Mouse (Mus musculus): ENCODE results near the gene Pcgf2. TPM values are rescaled to one million over a fixed set of nuclear protein-coding genes. Genes with fewer than 3 reads are reported as not detected.
A peak's percentile ranks its signal among the peaks of the same experiment; 100 is the strongest.

Pcgf2 gene
- 130 and 179 TPM in 2 replicates for polyA plus RNA-seq (2012; rRNA removed)
- polyA plus RNA-seq (2014; fragmentation: Nextera tagmentation; extraction: Ambion mirVana), result 18.1 and 21.5 TPM in 2 replicates

GRCm38 (mm10) chr11:97700003-97700745, at the start of gene Pcgf2:
TSS of gene Pcgf2 (minus strand) at chr11:97700497.
- H3K4me2 ChIP-seq (replicated peaks; ENCODE audit: low read depth, low read length, severe bottlenecking), result peak within 1 kb of the TSS; percentile 87
- H3K9ac ChIP-seq (ENCODE audit: low read depth, low read length, severe bottlenecking), result peak within 1 kb of the TSS; percentile 91
- H3K27ac ChIP-seq (replicated peaks; ENCODE audit: low read depth, low read length), result peak within 1 kb of the TSS; percentile 97
- ATAC-seq (ENCODE audit: low FRiP score, low read depth), result peak; percentile 27
- H3K4me3 ChIP-seq (replicated peaks; ENCODE audit: low read length), result peak within 1 kb of the TSS; percentile 98
- peaks cover 44% of the 10 kb centered on the region for H3K4me1 ChIP-seq (ENCODE audit: control insufficient read depth, insufficient read depth, low read length)
- TF ChIP-seq POLR2A (IDR thresholded peaks at IDR 0.05; ENCODE audit: borderline replicate concordance, extremely low read depth, insufficient read depth, insufficient read length), result no peak
- no peaks in the 10 kb centered on the region for H3K9me3 ChIP-seq (ENCODE audit: control insufficient read depth, low read length)
- no peaks in the 10 kb centered on the region for H3K27me3 ChIP-seq (ENCODE audit: control insufficient read depth, insufficient read depth, low read length)
- under 1% methylated on average over 76 of the region's 85 CpGs for WGBS
- DNase-seq (ENCODE audit: low spot score), result peak; percentile 87
- H3K36me3 ChIP-seq (ENCODE audit: control insufficient read depth, insufficient read depth, low read length), result peaks cover 12% of the 10 kb centered on the region

- H3K27me3 ChIP-seq (ENCODE audit: control insufficient read depth, insufficient read depth, low read length), result no peaks in the 10 kb centered on the region
- no peak overlapping the region for H3K27ac ChIP-seq (replicated peaks; ENCODE audit: low read depth, low read length)
- no peak overlapping the region for H3K9ac ChIP-seq (ENCODE audit: low read depth, low read length, severe bottlenecking)
- H3K4me2 ChIP-seq (replicated peaks; ENCODE audit: low read depth, low read length, severe bottlenecking), result no peak overlapping the region
- no peaks in the 10 kb centered on the region for H3K9me3 ChIP-seq (ENCODE audit: control insufficient read depth, low read length)
- no peak for TF ChIP-seq POLR2A (IDR thresholded peaks at IDR 0.05; ENCODE audit: borderline replicate concordance, extremely low read depth, insufficient read depth, insufficient read length)
- no peak overlapping the region for H3K4me3 ChIP-seq (replicated peaks; ENCODE audit: low read length)
- H3K36me3 ChIP-seq (ENCODE audit: control insufficient read depth, insufficient read depth, low read length), result peaks cover 69% of the 10 kb centered on the region
- DNase-seq (ENCODE audit: low spot score) (no peak), ATAC-seq (ENCODE audit: low FRiP score, low read depth) (no peak)
- peaks cover 3% of the 10 kb centered on the region for H3K4me1 ChIP-seq (ENCODE audit: control insufficient read depth, insufficient read depth, low read length)
- WGBS, result 90% methylated on average over 5 of the region's 5 CpGs
Measured at GRCm38 (mm10) chr11:97748496-97748895, 48.2 kb upstream of the Pcgf2 start.

- peaks cover 10% of the 10 kb centered on the region for H3K4me1 ChIP-seq (ENCODE audit: control insufficient read depth, insufficient read depth, low read length)
- H3K4me2 ChIP-seq (replicated peaks; ENCODE audit: low read depth, low read length, severe bottlenecking), result no peak overlapping the region
- H3K9me3 ChIP-seq (ENCODE audit: control insufficient read depth, low read length), result no peaks in the 10 kb centered on the region
- 93% methylated on average over 8 of the region's 8 CpGs for WGBS
- no peaks in the 10 kb centered on the region for H3K27me3 ChIP-seq (ENCODE audit: control insufficient read depth, insufficient read depth, low read length)
- H3K36me3 ChIP-seq (ENCODE audit: control insufficient read depth, insufficient read depth, low read length), result peaks cover 62% of the 10 kb centered on the region
- no peak overlapping the region for H3K9ac ChIP-seq (ENCODE audit: low read depth, low read length, severe bottlenecking)
- DNase-seq (ENCODE audit: low spot score) (no peak), ATAC-seq (ENCODE audit: low FRiP score, low read depth) (no peak)
- H3K4me3 ChIP-seq (replicated peaks; ENCODE audit: low read length), result no peak overlapping the region
- H3K27ac ChIP-seq (replicated peaks; ENCODE audit: low read depth, low read length), result no peak overlapping the region
- no peak for TF ChIP-seq POLR2A (IDR thresholded peaks at IDR 0.05; ENCODE audit: borderline replicate concordance, extremely low read depth, insufficient read depth, insufficient read length)
Measured at GRCm38 (mm10) chr11:97747773-97748172, 47.5 kb upstream of the Pcgf2 start.

GRCm38 (mm10) chr11:97745331-97745721, 45.0 kb upstream of the Pcgf2 start:
- peaks cover 42% of the 10 kb centered on the region for H3K36me3 ChIP-seq (ENCODE audit: control insufficient read depth, insufficient read depth, low read length)
- peaks cover 15% of the 10 kb centered on the region for H3K4me1 ChIP-seq (ENCODE audit: control insufficient read depth, insufficient read depth, low read length)
- H3K9ac ChIP-seq (ENCODE audit: low read depth, low read length, severe bottlenecking), result no peak overlapping the region
- no peaks in the 10 kb centered on the region for H3K9me3 ChIP-seq (ENCODE audit: control insufficient read depth, low read length)
- DNase-seq (ENCODE audit: low spot score) (no peak), ATAC-seq (ENCODE audit: low FRiP score, low read depth) (no peak)
- H3K4me2 ChIP-seq (replicated peaks; ENCODE audit: low read depth, low read length, severe bottlenecking), result peak overlapping the region; percentile 51
- no peak overlapping the region for H3K27ac ChIP-seq (replicated peaks; ENCODE audit: low read depth, low read length)
- peak overlapping the region; percentile 80 for H3K4me3 ChIP-seq (replicated peaks; ENCODE audit: low read length)
- no peaks in the 10 kb centered on the region for H3K27me3 ChIP-seq (ENCODE audit: control insufficient read depth, insufficient read depth, low read length)
- 8% methylated on average over 13 of the region's 13 CpGs for WGBS
- TF ChIP-seq POLR2A (IDR thresholded peaks at IDR 0.05; ENCODE audit: borderline replicate concordance, extremely low read depth, insufficient read depth, insufficient read length), result no peak

GRCm38 (mm10) chr11:97744718-97745330, 44.5 kb upstream of the Pcgf2 start:
- ATAC-seq (ENCODE audit: low FRiP score, low read depth) (peak; percentile 96), DNase-seq (ENCODE audit: low spot score) (peak; percentile 99)
- under 1% methylated on average over 26 of the region's 57 CpGs for WGBS
- peak overlapping the region; percentile 51 for H3K4me2 ChIP-seq (replicated peaks; ENCODE audit: low read depth, low read length, severe bottlenecking)
- TF ChIP-seq POLR2A (IDR thresholded peaks at IDR 0.05; ENCODE audit: borderline replicate concordance, extremely low read depth, insufficient read depth, insufficient read length), result no peak
- peak overlapping the region; percentile 83 for H3K9ac ChIP-seq (ENCODE audit: low read depth, low read length, severe bottlenecking)
- peaks cover 37% of the 10 kb centered on the region for H3K36me3 ChIP-seq (ENCODE audit: control insufficient read depth, insufficient read depth, low read length)
- H3K27me3 ChIP-seq (ENCODE audit: control insufficient read depth, insufficient read depth, low read length), result no peaks in the 10 kb centered on the region
- H3K4me3 ChIP-seq (replicated peaks; ENCODE audit: low read length), result peak overlapping the region; percentile 80
- no peaks in the 10 kb centered on the region for H3K9me3 ChIP-seq (ENCODE audit: control insufficient read depth, low read length)
- peak overlapping the region; percentile 93 for H3K27ac ChIP-seq (replicated peaks; ENCODE audit: low read depth, low read length)
- peaks cover 15% of the 10 kb centered on the region for H3K4me1 ChIP-seq (ENCODE audit: control insufficient read depth, insufficient read depth, low read length)
